Comparison of ENCODE assay signal across 17 mouse cellular contexts in genomic region chr11:72082601-72083000, GRCm38 (mm10). TPM values are rescaled to one million over a fixed set of nuclear protein-coding genes. Genes with fewer than 3 reads are reported as not detected.
"Had no signal": no experiment of that assay in that cellular context is flagged by ENCODE, and none has a peak within 500 bp of the region (broad histone marks: within the 10 kb centered on the region; RNA-seq: fewer than 3 reads in every experiment).

No protein-coding gene starts in this region.

- H3K27ac ChIP-seq: kidney, embryonic 15.5 days; limb, embryonic 13.5 days; liver, embryonic 15.5 days; macrophage; neural tube, embryonic 13.5 days had no signal

- DNase-seq: kidney, adult 2 months; kidney, postnatal 14 days; left cerebral cortex, postnatal 4 days; right cerebral cortex, postnatal 14 days; thymus, postnatal 4 days had no signal

- ATAC-seq: intestine, embryonic 16.5 days; midbrain, embryonic 16.5 days had no signal

- H3K4me1 ChIP-seq: liver, embryonic 15.5 days had no signal

- H3K4me3 ChIP-seq: kidney, embryonic 15.5 days; limb, embryonic 13.5 days; liver, embryonic 15.5 days; megakaryocyte, embryonic 14.5 days; neural tube, embryonic 13.5 days had no signal

- H3K27me3 ChIP-seq: limb, embryonic 13.5 days; liver, embryonic 15.5 days; neural tube, embryonic 13.5 days had no signal

- H3K9me3 ChIP-seq: kidney, embryonic 15.5 days; limb, embryonic 13.5 days; liver, embryonic 15.5 days; megakaryocyte, embryonic 14.5 days; neural tube, embryonic 13.5 days had no signal

- H3K4me2 ChIP-seq: kidney, embryonic 15.5 days; limb, embryonic 13.5 days; liver, embryonic 15.5 days; midbrain, embryonic 11.5 days; neural tube, embryonic 13.5 days had no signal

- H3K9ac ChIP-seq: kidney, embryonic 15.5 days; limb, embryonic 13.5 days; liver, embryonic 15.5 days; neural tube, embryonic 13.5 days had no signal

- H3K36me3 ChIP-seq: kidney, embryonic 15.5 days; limb, embryonic 13.5 days; liver, embryonic 15.5 days; neural tube, embryonic 13.5 days had no signal

RNA-seq across cellular contexts. Expression of gene Pimreg, which starts 40.8 kb away (rescaled TPM):
- total RNA-seq: left cerebral cortex, adult 18-20 months had no signal

RNA-seq across cellular contexts. Expression of gene Aipl1, which starts 45.3 kb away (rescaled TPM):
- total RNA-seq: layer of hippocampus, adult 8-10 months; left cerebral cortex, adult 18-20 months had no signal
- polyA plus RNA-seq: kidney, adult 2 months; large intestine, adult 2 months had no signal

RNA-seq across cellular contexts. Expression of gene Pitpnm3, which starts 53.0 kb away (rescaled TPM):
- polyA plus RNA-seq: liver, embryonic 15.5 days; macrophage had no signal
